Mouse (Mus musculus) neural tube, embryonic 14.5 days (tissue): ENCODE measurements at regions not wholly inside any gene's neighbourhood (a gene's known extent, or its start where the extent isn't known, plus 50 kb on each side); places are given as distances from the start of the nearest gene placed in this dataset.

ENCODE experiments used
- ATAC-seq: fragments of 200-750 bp; cut with Nextera tagmentation; 2 replicates; pipeline ENCODE4 v1.8.0; 2017; ENCODE audit warnings: low read depth, mild to moderate bottlenecking, moderate TSS enrichment, moderate library complexity
- H3K27ac ChIP-seq: fragments of 300-500 bp; sonication (generic); 2 replicates; pipeline ENCODE4 v1.5.1; 2014; ENCODE audit warnings: low read depth, mild to moderate bottlenecking, control low read depth, low read length, moderate library complexity, mixed read lengths
- H3K27me3 ChIP-seq: fragments of 300-500 bp; sonication (generic); 2 replicates; pipeline ENCODE4 v1.6.1; 2014; ENCODE audit warnings: low read length; ENCODE audit not compliant: control insufficient read depth, insufficient read depth
- H3K36me3 ChIP-seq: fragments of 300-500 bp; sonication (generic); 2 replicates; pipeline ENCODE4 v1.6.1; 2014; ENCODE audit warnings: low read length, mixed read lengths; ENCODE audit not compliant: control insufficient read depth, insufficient read depth
- H3K4me1 ChIP-seq: fragments of 300-500 bp; sonication (generic); 2 replicates; pipeline ENCODE4 v1.6.1; 2014; ENCODE audit warnings: low read length; ENCODE audit not compliant: control insufficient read depth, insufficient read depth
- H3K4me2 ChIP-seq: fragments of 300-500 bp; sonication (generic); 2 replicates; pipeline ENCODE4 v1.6.1; 2014; ENCODE audit warnings: mild to moderate bottlenecking, low read depth, low read length, control low read depth
- H3K4me3 ChIP-seq: fragments of 300-500 bp; sonication (generic); 2 replicates; pipeline ENCODE4 v1.5.1; 2014; ENCODE audit warnings: low read depth, low read length, control low read depth, mixed read lengths
- H3K9ac ChIP-seq: fragments of 300-500 bp; sonication (generic); replicated peaks from 2 replicates; pipeline ENCODE4 v1.6.1; 2014; ENCODE audit warnings: low read depth, mild to moderate bottlenecking, control low read depth, low read length, mixed read lengths
- H3K9me3 ChIP-seq: fragments of 300-500 bp; sonication (generic); 2 replicates; pipeline ENCODE4 v1.6.1; 2016; ENCODE audit warnings: low read length; ENCODE audit not compliant: control insufficient read depth
- WGBS: fragments of 180-500 bp; shearing (Covaris S2); extraction: QIAGEN DNeasy Blood & Tissue Kit; methylation state at CpG from one replicate; pipeline ENCODE4 v1.1.7; 2014; 5-methylcytosine and 5-hydroxymethylcytosine counted together

- H3K9me3 ChIP-seq: no peaks in the 10 kb centered on the region
- no peak overlapping the region for H3K27ac ChIP-seq
- no peak overlapping the region for H3K4me3 ChIP-seq
- WGBS: 90% methylated on average over 8 of the region's 8 CpGs
- H3K4me2 ChIP-seq: no peak overlapping the region
- H3K36me3 ChIP-seq: no peaks in the 10 kb centered on the region
- ATAC-seq: no peak
- no peaks in the 10 kb centered on the region for H3K27me3 ChIP-seq
- H3K4me1 ChIP-seq: no peaks in the 10 kb centered on the region
- H3K9ac ChIP-seq: no peak overlapping the region
These were observed 252.4 kb downstream of the Dact1 start for GRCm38 (mm10) chr12:71561918-71562572.

DNA sequence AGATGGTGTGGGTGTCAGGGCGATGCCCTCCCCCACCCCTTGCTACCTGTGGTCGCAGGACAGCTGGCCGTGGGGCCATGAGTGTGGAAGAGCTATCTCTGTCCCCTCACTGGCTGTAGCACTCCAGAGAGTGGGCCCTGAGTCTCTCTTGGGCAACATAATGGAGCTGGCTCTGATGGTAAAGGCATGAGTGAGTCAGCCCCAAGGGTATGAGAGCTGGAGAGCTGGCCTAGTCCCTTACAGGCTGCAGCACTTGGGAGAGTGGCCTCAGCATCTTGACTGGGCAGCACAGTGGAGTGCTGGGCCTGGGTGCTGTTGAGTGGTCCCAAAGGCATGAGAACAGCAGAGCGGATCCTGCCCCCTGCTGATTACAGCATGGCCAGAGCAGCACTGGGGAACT, 253.5 kb downstream of the Dact1 start:
- no peaks in the 10 kb centered on the region for H3K9me3 ChIP-seq
- no peak overlapping the region for H3K4me2 ChIP-seq
- no peak overlapping the region for H3K4me3 ChIP-seq
- peaks cover under 1% of the 10 kb centered on the region; the same call in 1 of the 2 replicates for H3K4me1 ChIP-seq
- no peak overlapping the region for H3K9ac ChIP-seq
- H3K36me3 ChIP-seq: no peaks in the 10 kb centered on the region
- WGBS: 88% methylated on average over 4 of the region's 4 CpGs
- no peak for ATAC-seq
- no peak overlapping the region for H3K27ac ChIP-seq
- H3K27me3 ChIP-seq: no peaks in the 10 kb centered on the region

DNA sequence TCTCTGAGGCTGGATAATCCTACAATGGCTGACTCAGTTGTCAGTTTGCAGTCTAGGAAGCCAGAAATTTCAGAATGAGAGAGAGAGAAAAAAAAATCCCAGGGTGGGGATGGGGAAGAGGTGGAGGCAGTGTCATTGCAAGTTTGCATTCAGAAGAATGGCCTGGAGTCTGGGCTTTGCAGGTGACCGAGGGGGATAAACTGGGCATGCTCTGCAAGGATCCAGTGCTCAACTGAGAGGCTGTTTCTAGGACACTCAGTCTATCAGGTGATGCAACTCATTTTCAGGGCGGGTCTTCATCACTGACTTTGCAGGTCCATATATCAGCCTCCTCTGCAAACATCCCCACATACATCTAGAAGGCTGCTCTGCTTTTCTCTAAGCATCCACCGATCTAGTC, 256.7 kb downstream of the Dact1 start:
- peaks cover 3% of the 10 kb centered on the region; the same call in 1 of the 2 replicates for H3K4me1 ChIP-seq
- no peak overlapping the region for H3K4me3 ChIP-seq
- ATAC-seq: no peak
- no peak overlapping the region for H3K4me2 ChIP-seq
- no peak overlapping the region for H3K27ac ChIP-seq
- WGBS: over 99% methylated on average over 3 of the region's 3 CpGs
- no peaks in the 10 kb centered on the region for H3K36me3 ChIP-seq
- no peaks in the 10 kb centered on the region for H3K9me3 ChIP-seq
- no peak overlapping the region for H3K9ac ChIP-seq
- H3K27me3 ChIP-seq: no peaks in the 10 kb centered on the region

DNA sequence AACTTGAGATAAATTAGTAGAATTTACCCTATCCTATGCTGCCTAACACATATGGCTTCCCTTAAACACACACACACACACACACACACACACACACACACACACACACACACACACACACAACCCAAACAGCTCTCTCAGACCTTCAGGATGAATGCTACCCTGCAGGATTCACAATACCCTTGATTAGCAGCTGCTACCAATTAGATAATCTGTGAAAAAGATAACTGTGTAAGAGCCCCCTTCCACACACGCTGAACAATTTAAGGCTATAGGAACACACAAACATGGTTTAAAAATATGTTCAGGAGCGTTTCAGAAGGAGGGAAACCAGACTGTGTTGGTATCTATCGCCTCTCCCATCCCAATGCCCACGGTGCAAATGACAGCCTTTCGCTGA, 258.6 kb downstream of the Dact1 start:
- H3K36me3 ChIP-seq: no peaks in the 10 kb centered on the region
- H3K4me3 ChIP-seq: no peak overlapping the region
- no peaks in the 10 kb centered on the region for H3K9me3 ChIP-seq
- H3K4me1 ChIP-seq: peaks cover 14% of the 10 kb centered on the region
- ATAC-seq: no peak
- H3K27me3 ChIP-seq: no peaks in the 10 kb centered on the region
- H3K27ac ChIP-seq: no peak overlapping the region
- 70% methylated on average over 5 of the region's 5 CpGs for WGBS
- no peak overlapping the region for H3K9ac ChIP-seq
- H3K4me2 ChIP-seq: no peak overlapping the region

DNA sequence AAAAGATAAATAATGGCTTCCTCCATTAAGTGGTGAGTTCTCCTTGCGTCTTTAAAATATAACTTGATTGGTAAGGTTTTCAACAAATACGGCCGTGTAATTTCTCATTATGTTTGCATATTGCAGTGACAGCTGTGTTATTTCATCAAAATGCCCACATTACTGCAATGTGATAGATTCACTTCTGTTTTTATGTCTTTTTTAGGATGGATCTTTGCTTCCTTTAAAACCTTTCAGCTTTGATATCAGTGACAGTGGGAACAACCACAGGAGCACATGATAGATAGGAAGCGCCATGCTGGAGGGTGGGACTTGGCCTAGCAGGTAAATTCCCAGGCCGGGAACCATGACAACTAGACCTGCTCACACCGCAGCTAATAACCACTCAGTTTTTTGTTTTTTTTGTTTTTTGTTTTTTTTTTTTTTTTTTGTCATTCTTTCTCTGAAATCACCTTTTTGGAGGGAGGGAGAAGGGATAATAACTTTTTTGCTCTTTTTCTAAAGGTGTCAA, 259.3 kb downstream of the Dact1 start:
- Histone ChIP-seq H3K4me3 (no peak overlapping the region), H3K4me2 (no peak overlapping the region), H3K27me3 (no peaks in the 10 kb centered on the region), H3K27ac (no peak overlapping the region), H3K36me3 (no peaks in the 10 kb centered on the region), H3K4me1 (peaks cover 14% of the 10 kb centered on the region), H3K9ac (no peak overlapping the region), H3K9me3 (no peaks in the 10 kb centered on the region)
- 70% methylated on average over 6 of the region's 6 CpGs for WGBS
- ATAC-seq: no peak

DNA sequence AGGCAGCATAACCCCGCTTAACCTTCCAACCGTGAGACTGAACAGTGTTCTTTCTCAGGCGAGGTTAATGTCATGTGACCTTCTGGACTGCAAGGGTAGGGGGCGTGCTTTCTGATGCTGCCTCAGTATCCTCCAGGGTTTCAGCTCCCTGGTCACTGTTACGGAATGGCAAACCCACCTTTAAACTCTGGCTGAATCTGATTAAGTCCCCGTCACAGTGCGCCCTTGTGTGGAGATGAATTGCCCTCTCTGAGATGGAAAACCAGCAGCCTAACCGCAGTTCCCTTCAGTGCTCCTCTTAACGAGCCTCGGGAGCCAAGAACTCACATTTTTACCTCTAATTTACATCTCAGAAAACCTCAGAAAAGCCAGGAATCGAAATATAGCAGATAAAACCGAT, 260.0 kb downstream of the Dact1 start:
- H3K27me3 ChIP-seq: no peaks in the 10 kb centered on the region
- peaks cover 18% of the 10 kb centered on the region for H3K4me1 ChIP-seq
- H3K9ac ChIP-seq: no peak overlapping the region
- no peak for ATAC-seq
- H3K4me2 ChIP-seq: no peak overlapping the region
- 24% methylated on average over 12 of the region's 12 CpGs for WGBS
- H3K9me3 ChIP-seq: no peaks in the 10 kb centered on the region
- no peak overlapping the region for H3K4me3 ChIP-seq
- no peak overlapping the region for H3K27ac ChIP-seq
- H3K36me3 ChIP-seq: no peaks in the 10 kb centered on the region

DNA sequence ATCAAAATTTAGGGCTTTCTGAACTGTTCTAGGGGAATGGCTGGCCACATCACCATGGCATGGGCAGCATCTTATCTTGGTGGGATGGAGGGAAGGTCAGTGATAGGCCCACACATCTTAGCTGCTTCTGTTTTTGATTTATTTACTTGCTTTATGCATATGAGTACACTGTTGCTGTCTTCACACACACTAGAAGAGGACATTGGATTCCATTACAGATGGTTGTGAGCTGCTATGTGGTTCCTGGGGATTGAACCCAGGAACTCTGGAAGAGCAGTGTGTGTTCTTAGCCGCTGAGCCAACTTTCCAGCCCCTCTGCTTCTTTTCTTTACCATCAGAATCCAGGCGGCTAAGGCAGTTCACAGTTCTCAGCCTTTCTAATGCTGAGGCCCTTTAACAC, 260.4 kb downstream of the Dact1 start:
- Histone ChIP-seq H3K9me3 (no peaks in the 10 kb centered on the region), H3K27ac (no peak overlapping the region), H3K27me3 (no peaks in the 10 kb centered on the region), H3K9ac (no peak overlapping the region), H3K36me3 (no peaks in the 10 kb centered on the region), H3K4me3 (no peak overlapping the region), H3K4me1 (peaks cover 18% of the 10 kb centered on the region), H3K4me2 (no peak overlapping the region)
- no peak for ATAC-seq
- WGBS: 82% methylated on average over 2 of the region's 2 CpGs

GRCm38 (mm10) chr12:71572833-71573446, 257.9 kb upstream of the Daam1 start:
- ATAC-seq: no peak
- no peak overlapping the region for H3K4me2 ChIP-seq
- no peaks in the 10 kb centered on the region for H3K9me3 ChIP-seq
- no peaks in the 10 kb centered on the region for H3K27me3 ChIP-seq
- peaks cover 23% of the 10 kb centered on the region for H3K4me1 ChIP-seq
- 25% methylated on average over 14 of the region's 14 CpGs for WGBS
- H3K9ac ChIP-seq: no peak overlapping the region
- no peaks in the 10 kb centered on the region for H3K36me3 ChIP-seq
- H3K4me3 ChIP-seq: no peak overlapping the region
- H3K27ac ChIP-seq: 0 out of 2 replicates have a peak overlapping the region, but pooled peaks have one; percentile 39

- Histone ChIP-seq H3K9ac (no peak overlapping the region), H3K4me3 (no peak overlapping the region), H3K4me2 (no peak overlapping the region), H3K27me3 (no peaks in the 10 kb centered on the region), H3K9me3 (no peaks in the 10 kb centered on the region), H3K27ac (peak overlapping the region; percentile 22; the same call in 1 of the 2 replicates), H3K36me3 (no peaks in the 10 kb centered on the region), H3K4me1 (peaks cover 24% of the 10 kb centered on the region)
- 38% methylated on average over 8 of the region's 8 CpGs for WGBS
- ATAC-seq: no peak
These were observed 257.4 kb upstream of the Daam1 start for GRCm38 (mm10) chr12:71573456-71573855.
